In the genomic region with DNA sequence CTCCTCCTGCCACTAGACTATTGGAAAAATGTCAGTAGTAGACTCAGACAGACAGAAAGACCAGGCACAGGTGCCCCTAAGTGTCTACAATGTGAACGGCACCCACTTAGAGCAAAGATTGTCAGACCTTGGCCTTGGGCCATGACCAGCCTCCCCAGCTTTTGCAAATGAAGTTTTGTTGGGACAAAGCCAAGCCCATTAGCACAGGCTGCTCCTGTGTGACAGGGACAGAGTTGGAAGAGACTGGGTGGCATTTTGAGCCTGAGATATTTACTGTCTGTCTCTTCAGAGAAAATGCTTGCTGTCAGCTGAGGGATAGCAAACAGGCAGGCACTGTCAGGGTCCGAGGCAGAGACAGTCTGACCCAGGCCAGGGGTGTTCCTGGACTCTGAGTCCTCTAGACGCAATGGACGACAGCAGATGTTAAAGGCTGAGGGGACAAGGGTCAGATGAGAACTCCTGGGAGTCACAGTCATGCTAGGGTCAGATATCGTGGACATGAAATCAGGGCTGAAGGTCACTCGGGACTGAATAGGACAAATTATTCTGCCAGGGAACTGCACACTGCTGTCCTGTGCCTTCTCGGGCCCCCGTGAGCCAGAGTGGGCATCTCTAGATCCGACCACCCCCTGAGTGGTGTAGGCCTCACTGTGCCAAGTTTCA, we compare ENCODE assay signal across 10 mouse cellular contexts. TPM values are rescaled to one million over a fixed set of nuclear protein-coding genes. Genes with fewer than 3 reads are reported as not detected.
A peak's percentile ranks its signal among the peaks of the same experiment; 100 is the strongest.
DNase-seq lines count a peak whose midpoint lies in the region; ATAC-seq and TF ChIP-seq lines count a peak whose summit lies in the region.
"Had no signal": no experiment of that assay in that cellular context is flagged by ENCODE, and none has a peak within 500 bp of the region (broad histone marks: within the 10 kb centered on the region; RNA-seq: fewer than 3 reads in every experiment).

No protein-coding gene starts in this region.

- H3K9ac ChIP-seq in kidney, embryonic 15.5 days = no peak overlapping the region
- H3K9ac ChIP-seq in liver, postnatal 0 days (replicated peaks) = no peak overlapping the region
- H3K9ac ChIP-seq: midbrain, embryonic 12.5 days had no signal

- no peak overlapping the region for H3K4me3 ChIP-seq in kidney, adult 2 months (ENCODE audit: insufficient read depth, low read depth, low read length)
- H3K4me3 ChIP-seq in kidney, embryonic 15.5 days (replicated peaks) = no peak overlapping the region
- no peak overlapping the region for H3K4me3 ChIP-seq in liver, postnatal 0 days (ENCODE audit: low read depth, low read length)
- H3K4me3 ChIP-seq: midbrain, embryonic 12.5 days had no signal

- TF ChIP-seq EP300 in liver, postnatal 0 days (IDR thresholded peaks at IDR 0.05; ENCODE audit: low read depth) = 0 out of 2 replicates have a peak, but pooled peaks have one; percentile 12

- H3K4me1 ChIP-seq in kidney, adult 2 months (ENCODE audit: control insufficient read depth, insufficient read depth, low read length) = peaks cover 7% of the 10 kb centered on the region; the same call in 1 of the 2 replicates
- H3K4me1 ChIP-seq in kidney, embryonic 15.5 days = peaks cover 11% of the 10 kb centered on the region
- H3K4me1 ChIP-seq in liver, postnatal 0 days (ENCODE audit: insufficient read depth) = peaks cover 11% of the 10 kb centered on the region; the same call in 1 of the 2 replicates
- H3K4me1 ChIP-seq: midbrain, embryonic 12.5 days had no signal

- no peaks in the 10 kb centered on the region for H3K27me3 ChIP-seq in kidney, adult 2 months (replicated peaks; ENCODE audit: control insufficient read depth, insufficient read depth, low read length)
- no peaks in the 10 kb centered on the region for H3K27me3 ChIP-seq in kidney, embryonic 15.5 days
- H3K27me3 ChIP-seq in liver, postnatal 0 days (ENCODE audit: insufficient read depth, low read length) = no peaks in the 10 kb centered on the region

- no peak overlapping the region for H3K27ac ChIP-seq in kidney, adult 2 months (ENCODE audit: insufficient read depth, low read depth, low read length)
- H3K27ac ChIP-seq in kidney, embryonic 15.5 days = no peak overlapping the region
- H3K27ac ChIP-seq in liver, postnatal 0 days (ENCODE audit: low read depth) = peak overlapping the region; percentile 34; the same call in 1 of the 2 replicates
- H3K27ac ChIP-seq: midbrain, embryonic 12.5 days had no signal

- TF ChIP-seq CTCF in kidney, adult 2 months (conservative IDR thresholded peaks at IDR 0.05; ENCODE audit: insufficient read depth, insufficient read length, low read depth, low read length) = no peak
- TF ChIP-seq CTCF in liver, postnatal 0 days (IDR thresholded peaks at IDR 0.05; ENCODE audit: low read depth) = no peak

- peak; percentile 77 for DNase-seq in kidney, adult 2 months
- DNase-seq in NIH3T3 (ENCODE audit: low read depth) = peak; percentile 20
- peak; percentile 69 for DNase-seq in adrenal gland, postnatal 14 days
- DNase-seq in liver, postnatal 0 days = peak; percentile 55
- DNase-seq in left cerebral cortex, adult 9 months (ENCODE audit: low spot score in 2 of 2) = no peak
- DNase-seq in gastrocnemius, postnatal 10 days = no peak
- DNase-seq: cerebellum, adult 9-11 months; thymus, postnatal 36 days had no signal

- WGBS in kidney, adult 2 months = 47% methylated on average over 9 of the region's 9 CpGs
- WGBS in kidney, embryonic 15.5 days = 56% methylated on average over 9 of the region's 9 CpGs
- WGBS in liver, postnatal 0 days (ENCODE audit: insufficient replicate concordance) = 63% methylated on average over 9 of the region's 9 CpGs

- H3K36me3 ChIP-seq in kidney, adult 2 months (ENCODE audit: control insufficient read depth, insufficient read depth, low read length) = no peaks in the 10 kb centered on the region
- no peaks in the 10 kb centered on the region for H3K36me3 ChIP-seq in kidney, embryonic 15.5 days
- no peaks in the 10 kb centered on the region for H3K36me3 ChIP-seq in liver, postnatal 0 days (replicated peaks; ENCODE audit: insufficient read depth, low read length)
- H3K36me3 ChIP-seq: midbrain, embryonic 12.5 days had no signal

- ATAC-seq in kidney, embryonic 15.5 days (replicated peaks; ENCODE audit: low FRiP score) = no peak
- peak; percentile 63 for ATAC-seq in liver, postnatal 0 days

- no peak for TF ChIP-seq POLR2A in kidney, adult 2 months (IDR thresholded peaks at IDR 0.05; ENCODE audit: low read depth, low read length)

- no peaks in the 10 kb centered on the region for H3K9me3 ChIP-seq in kidney, embryonic 15.5 days (replicated peaks)
- H3K9me3 ChIP-seq in liver, postnatal 0 days (ENCODE audit: low read length) = no peaks in the 10 kb centered on the region
- H3K9me3 ChIP-seq: midbrain, embryonic 12.5 days had no signal

- no peak overlapping the region for H3K4me2 ChIP-seq in kidney, embryonic 15.5 days
- H3K4me2 ChIP-seq in liver, postnatal 0 days (ENCODE audit: low read depth, low read length) = no peak overlapping the region
- H3K4me2 ChIP-seq: midbrain, embryonic 12.5 days had no signal

RNA-seq across cellular contexts. Expression of a gene that starts 30.5 kb away (rescaled TPM):
- 1.4 and 2.0 TPM in 2 replicates for polyA plus RNA-seq in kidney, adult 2 months (2012; rRNA removed)
- polyA plus RNA-seq in kidney, embryonic 15.5 days (2015; fragmentation: Nextera tagmentation; extraction: Ambion mirVana) = 0.63 and 1.2 TPM in 2 replicates
- total RNA-seq in adrenal gland, postnatal 14 days (2021) = 11.2 and 14.4 TPM in 2 replicates
- 0.05 and 0.13 TPM in 2 replicates for polyA plus RNA-seq in liver, postnatal 0 days (2015; fragmentation: Nextera tagmentation; extraction: Ambion mirVana)
- 1 to 10 TPM; 1.1 to 1.8 TPM for total RNA-seq in gastrocnemius, postnatal 10 days (2021)

RNA-seq across cellular contexts. Expression of a gene that starts 36.7 kb away (rescaled TPM):
- polyA plus RNA-seq in kidney, adult 2 months (2012; rRNA removed) = 232 and 266 TPM in 2 replicates
- 51.3 and 53.6 TPM in 2 replicates for polyA plus RNA-seq in kidney, embryonic 15.5 days (2015; fragmentation: Nextera tagmentation; extraction: Ambion mirVana)
- 19.8 and 26.9 TPM in 2 replicates for total RNA-seq in adrenal gland, postnatal 14 days (2021)
- polyA plus RNA-seq in liver, postnatal 0 days (2015; fragmentation: Nextera tagmentation; extraction: Ambion mirVana) = 194 and 201 TPM in 2 replicates
- 10 to 100 TPM in 1 of 2 experiments, 1 to 10 TPM in 1; 8.7 to 12.6 TPM for total RNA-seq in gastrocnemius, postnatal 10 days (2021)

RNA-seq across cellular contexts. Expression of a gene that starts 40.1 kb away (rescaled TPM):
- not detected in 2 replicates for polyA plus RNA-seq in kidney, adult 2 months (2012; rRNA removed)
- 0.06 and 0.08 TPM in 2 replicates for polyA plus RNA-seq in kidney, embryonic 15.5 days (2015; fragmentation: Nextera tagmentation; extraction: Ambion mirVana)
- total RNA-seq in adrenal gland, postnatal 14 days (2021) = 0.30 TPM in 1 of 2 replicates, not detected in the other
- not detected in 2 replicates for polyA plus RNA-seq in liver, postnatal 0 days (2015; fragmentation: Nextera tagmentation; extraction: Ambion mirVana)
- total RNA-seq in gastrocnemius, postnatal 10 days (2021) = not detected

Comparison
In these comparisons a context has a peak if more than half of its experiments do, and no peak if none do; other contexts are left out.
1. DNase-seq: peak in kidney, adult 2 months (single experiment), NIH3T3 (single experiment), adrenal gland, postnatal 14 days (single experiment) and liver, postnatal 0 days (single experiment); none in left cerebral cortex, adult 9 months (0 of 2) and gastrocnemius, postnatal 10 days (single experiment).